Mouse (Mus musculus) heart, adult 11 months (tissue): ENCODE data around the gene Ugt1a6a.
"Not testable (repeated sequence)": the region's sequence is repeated elsewhere in the genome, so short reads cannot be mapped to it uniquely, and the experiment has no call there.

Source experiments
- DNase-seq: peaks from one replicate; pipeline ENCODE4 v3.0.0; 2022

Ugt1a6a gene

DNA sequence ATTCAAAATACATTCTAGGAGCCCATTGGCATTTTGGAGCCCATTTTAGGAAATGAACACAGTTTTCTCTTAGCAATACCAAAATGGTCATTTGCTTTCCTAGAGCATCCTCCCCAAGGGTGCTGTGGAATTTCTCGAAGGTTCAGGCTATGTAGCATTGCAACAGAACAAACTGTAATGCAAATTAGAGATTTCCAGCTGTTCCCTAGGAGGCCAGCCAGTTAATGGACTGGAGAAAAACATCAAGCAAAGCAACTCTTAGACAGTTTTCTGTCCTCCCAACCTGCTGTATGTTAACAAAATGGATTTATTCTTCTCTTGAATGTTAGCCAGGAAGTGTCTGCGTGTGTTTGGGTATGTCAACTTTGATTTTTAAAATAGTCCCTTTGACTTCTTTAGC is 2.0 kb downstream of the Ugt1a6a start:
- no peak for DNase-seq

DNA sequence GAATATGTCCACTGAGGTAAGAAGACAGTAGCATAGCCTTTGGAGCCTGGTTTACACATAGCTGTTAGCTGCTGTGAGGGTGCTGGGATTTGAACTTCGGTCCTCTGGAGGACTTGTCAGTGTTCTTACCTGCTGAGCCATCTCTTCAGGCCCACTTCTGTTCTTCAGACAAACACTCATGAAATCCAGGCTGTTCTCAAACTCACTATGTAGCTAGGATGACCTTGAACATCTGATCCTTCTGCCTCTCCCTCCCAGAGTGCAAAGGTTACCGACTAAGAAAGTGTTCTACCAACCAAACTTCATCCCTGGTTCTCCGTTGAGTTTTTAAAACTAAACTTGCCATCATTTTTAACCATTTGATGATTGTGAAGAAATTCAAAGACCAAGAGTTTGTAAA is 2.7 kb downstream of the Ugt1a6a start:
- no peak for DNase-seq

DNA sequence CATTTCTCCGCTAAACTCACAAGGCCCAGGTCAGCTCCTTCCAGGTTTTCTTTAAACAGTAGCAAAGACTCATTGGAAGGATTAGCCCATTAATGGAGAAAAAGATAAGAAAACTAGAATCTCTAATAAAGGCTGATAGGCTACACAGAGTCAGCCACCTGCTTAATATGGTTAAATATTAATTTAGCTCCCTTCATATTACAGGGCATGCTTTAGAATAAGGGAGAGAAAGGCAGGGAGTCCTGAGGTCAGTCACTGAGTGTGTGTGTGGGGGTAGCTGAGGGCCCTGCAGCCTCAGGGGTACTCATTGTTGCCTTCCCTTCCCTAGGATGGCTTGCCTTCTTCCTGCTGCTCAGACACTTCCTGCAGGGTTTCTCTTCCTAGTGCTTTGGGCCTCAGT is 3.5 kb downstream of the Ugt1a6a start:
- DNase-seq = no peak

DNA sequence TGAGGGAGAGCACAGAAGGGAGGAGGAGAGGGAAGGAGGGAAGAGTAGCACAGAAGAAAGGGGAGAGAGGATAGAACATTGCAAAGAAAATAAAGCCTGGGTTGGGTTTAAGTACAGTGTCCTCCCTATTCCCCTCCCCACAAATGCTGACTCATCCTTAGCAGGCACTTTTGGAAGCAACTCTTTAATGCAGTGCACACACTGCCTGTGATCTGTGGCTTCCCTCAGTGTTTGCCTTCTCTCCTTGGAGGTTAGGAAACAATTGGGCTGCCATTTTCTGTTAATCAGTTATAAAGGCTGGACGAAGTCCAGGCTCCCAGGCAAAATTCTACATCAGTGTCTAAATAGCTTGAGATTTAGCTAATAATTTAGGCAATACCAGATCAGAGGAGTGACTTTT is 5.9 kb downstream of the Ugt1a6a start:
- not testable (repeated sequence) for DNase-seq

DNA sequence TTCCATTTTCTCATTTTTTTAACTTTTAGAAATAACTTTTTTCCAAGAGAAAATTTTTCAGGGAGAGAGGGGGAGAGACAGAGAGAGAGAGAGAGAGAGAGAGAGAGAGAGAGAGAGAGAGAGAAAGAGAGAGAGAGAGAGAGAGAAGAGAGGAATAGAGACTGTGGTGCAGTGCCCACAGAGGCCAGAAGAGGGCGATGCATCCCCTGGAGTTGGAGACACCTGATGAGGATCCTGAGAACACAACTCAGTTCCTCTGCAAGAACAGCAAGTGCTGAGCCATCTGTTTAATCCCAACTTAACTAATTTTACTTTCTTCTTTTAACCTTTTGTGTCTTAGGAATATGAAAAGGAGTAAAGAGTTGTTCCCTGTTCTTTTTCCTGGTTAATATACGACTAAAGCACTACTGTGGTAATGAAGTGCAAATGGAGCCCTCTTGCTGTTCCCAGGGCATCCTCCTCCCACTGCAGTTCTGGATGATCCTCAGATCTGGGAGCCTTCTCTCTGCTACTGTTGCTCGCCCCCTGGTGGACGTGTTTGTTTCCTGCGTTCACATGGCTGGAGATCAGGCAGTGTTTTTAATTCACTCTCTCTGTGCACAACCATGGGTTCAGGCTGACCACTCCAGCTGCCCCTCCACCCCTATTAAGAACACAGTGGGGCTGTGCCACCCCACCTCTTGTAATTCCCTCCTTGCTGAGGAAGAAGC is 9.5 kb downstream of the Ugt1a6a start:
- DNase-seq = peak; percentile 89

DNA sequence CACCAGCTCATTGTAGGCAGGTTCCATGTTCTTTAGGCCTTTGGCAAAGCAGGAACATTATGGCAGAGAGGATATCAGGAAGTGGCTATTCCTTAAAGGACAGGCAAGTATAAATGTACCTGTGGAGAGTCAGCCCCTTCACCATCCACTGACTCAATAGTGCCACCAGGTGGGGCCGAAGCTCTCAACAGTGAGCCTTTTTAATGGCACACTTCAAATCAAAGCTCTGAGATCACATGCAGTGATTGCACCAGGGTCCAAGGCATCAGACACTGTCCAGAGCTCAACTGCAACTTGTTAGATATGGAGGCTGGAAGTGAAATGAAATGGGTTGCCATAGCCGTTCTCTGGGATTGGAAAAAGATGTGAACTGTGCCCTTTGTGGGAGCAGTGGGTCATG is 10.7 kb downstream of the Ugt1a6a start:
- not testable (repeated sequence) for DNase-seq

DNA sequence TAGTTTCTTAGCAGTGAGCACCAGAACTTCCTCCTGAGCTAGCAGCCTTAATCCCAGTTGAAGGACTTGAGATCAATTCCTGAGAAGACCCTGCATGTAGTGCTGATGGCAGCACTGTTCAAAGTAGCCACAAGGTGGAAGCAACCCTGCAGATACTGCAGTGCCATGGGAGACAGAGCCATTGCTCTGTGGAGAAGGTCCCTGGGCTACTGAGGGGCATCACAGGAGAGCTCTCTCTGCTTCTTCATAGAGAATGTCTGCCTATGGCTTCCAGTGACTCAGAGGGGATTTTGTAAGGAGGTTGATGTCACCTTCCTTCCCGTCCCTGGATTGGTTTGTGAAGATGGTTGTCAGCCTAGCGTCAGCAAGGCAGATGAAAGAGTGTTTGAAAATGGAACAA is 15.5 kb downstream of the Ugt1a6a start:
- not testable (repeated sequence) for DNase-seq

DNA sequence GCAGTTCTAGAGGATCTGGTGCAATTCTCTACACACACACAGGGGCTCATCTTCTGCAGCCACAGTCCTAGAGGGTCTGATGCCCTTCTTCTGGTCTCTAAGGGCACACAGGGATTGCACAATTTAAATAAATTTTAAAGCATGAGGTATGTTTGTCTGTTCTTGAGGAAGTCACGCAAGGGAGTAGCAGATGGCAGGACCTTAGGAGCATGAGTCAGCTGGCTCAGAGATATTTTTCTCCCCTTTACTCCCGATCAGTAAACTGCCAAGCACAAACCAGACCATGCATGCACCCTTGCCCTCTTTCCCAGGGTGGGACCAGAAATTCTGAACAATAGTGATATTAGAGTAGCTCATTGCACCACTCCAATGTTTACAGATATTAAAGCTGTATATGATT is 23.8 kb downstream of the Ugt1a6a start:
- DNase-seq = no peak

DNA sequence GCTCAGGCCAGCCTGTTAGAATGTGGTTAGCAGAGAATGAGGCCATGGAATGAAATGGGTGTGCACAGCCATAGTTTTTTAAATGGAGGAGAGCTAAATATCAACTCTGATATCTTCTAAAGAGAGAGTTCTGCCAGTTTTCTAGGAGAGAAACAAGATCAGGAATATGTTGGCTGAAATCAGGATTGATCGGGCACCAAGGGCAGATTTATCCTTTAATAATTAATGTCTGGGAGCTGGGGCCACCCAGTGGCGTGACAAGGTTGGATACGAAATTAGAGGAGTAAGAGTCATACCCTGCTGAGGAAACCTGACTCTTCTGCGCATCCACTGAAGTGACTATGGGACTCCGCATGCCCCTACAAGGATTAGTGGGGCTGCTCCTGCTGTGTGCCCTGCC is 31.1 kb downstream of the Ugt1a6a start, which contains the start of gene Ugt1a5:
TSS of gene Ugt1a5 (plus strand) at position 302 of the 400 bp plus-strand sequence.
- DNase-seq = no peak

DNA sequence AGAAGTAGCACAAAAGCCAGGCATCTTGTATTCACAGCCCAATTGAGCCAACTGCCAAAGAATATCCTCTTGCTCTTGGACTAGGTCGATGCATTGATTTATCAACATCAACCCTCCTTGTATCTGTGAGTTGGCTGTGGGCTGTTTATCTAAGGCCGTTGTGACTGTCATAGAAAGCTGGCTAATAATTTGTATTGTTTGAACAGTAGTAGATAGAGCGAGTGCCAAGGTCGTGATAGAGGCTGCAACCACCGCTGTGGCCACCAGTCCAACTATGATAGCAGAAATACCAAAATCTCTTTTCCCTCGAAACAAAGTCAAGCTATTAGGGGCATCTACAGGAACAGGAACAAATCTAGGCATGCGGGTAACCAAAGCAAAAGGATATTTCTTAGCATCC is 37.6 kb downstream of the Ugt1a6a start:
- not testable (repeated sequence) for DNase-seq

DNA sequence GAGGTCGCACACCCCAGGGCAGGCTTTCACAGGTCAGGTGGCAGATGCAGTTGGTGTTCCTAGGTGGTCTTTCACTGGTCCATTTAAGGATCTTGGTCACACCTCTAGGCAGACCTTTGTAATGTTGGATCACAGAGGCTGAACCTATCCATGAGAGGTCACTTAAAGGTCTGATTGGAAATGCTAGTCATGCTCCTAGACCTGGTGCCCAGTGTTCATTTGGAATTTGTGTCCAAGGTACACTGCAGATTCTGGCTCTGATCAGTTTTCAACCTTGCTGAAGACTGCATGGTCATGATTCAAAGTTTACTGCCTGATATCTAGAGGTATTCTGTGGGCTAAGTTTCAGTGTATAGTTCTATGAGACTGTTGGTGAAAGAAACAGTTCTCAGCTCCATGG is 45.0 kb downstream of the Ugt1a6a start:
- DNase-seq = peak; percentile 41

DNA sequence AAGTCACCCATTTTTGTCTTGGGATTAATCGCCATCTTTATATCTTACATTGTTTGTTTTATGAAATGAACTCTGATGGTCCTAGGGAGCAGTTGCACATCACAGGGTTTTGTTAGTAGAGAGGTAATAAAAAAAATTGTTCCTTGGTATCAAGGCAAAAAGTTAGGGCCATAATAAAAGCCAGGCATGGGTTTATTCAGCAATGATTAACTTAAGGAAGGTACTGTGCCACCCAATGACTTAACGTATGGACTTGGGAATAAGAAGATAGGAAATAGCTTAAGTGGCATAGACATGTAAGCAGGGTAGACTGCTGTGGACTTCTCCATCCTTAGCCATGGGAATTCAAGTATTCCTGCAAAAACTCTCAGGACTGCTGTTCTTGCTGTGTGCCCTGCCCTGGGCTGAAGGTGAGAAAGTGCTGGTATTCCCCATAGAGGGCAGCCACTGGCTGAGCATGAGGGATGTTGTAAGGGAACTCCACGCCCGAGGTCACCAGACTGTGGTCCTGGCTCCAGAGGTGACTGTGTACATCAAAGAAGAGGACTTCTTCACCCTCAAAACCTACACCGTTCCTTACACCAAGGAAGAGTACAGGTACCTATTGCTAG is 51.8 kb downstream of the Ugt1a6a start:
- DNase-seq = peak; percentile 55

DNA sequence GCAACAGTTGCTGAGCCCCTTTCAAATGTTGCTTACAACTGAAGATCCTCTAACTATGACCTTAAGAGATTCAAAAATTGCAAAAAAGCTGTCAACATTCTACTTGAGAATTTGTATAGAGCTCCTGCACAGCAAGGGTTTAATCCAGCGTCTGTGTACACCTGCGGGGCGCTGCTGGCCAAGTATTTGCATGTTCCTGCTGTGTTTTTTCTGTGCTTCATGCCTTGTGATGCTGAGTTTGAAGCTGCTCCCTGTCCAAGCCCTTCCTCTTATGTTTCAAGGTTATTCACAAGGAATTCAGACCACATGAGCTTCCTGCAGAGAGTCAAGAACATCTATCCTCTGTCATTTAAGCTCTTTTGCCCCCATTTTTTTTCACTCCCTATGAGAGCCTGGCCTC is 57.5 kb downstream of the Ugt1a6a start:
- DNase-seq = peak; percentile 83

DNA sequence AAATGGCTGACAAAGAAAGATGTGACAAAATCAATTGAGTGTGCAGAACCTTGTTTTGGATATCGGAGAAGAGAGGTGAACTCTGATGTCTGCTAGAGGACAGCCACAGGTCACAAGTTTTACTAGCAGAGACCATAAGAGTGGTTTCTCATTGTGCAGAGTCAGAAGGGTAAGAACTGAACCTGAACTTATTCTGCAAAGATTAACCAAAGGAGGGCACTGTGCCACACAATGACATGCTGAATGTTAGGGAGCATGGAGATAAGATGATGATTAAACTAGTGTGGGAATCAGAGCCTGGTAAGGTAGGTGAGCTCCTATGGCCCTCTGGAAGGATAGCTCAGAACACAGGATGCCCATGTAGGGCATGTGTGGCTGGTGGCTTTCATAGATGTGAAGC is 61.1 kb downstream of the Ugt1a6a start:
- DNase-seq = peak; percentile 45

DNA sequence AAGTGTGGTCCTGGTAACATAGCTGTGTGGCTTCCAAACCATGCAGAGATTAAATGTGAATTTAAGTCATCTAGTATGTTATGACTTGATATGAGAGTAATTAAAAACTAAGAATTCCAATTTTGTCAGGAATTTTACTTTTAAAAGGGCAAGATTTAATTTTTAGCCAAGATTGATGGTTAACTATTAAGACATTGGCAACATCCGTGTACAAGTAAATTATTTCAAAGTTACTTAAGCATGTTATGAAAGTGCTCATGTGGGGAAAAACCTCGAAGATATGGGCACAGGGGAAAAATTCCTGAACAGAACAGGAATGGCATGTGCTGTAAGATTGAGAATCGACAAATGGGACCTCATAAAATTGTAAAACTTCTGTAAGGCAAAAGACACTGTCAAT is 62.8 kb downstream of the Ugt1a6a start:
- peak; percentile 22 for DNase-seq

DNA sequence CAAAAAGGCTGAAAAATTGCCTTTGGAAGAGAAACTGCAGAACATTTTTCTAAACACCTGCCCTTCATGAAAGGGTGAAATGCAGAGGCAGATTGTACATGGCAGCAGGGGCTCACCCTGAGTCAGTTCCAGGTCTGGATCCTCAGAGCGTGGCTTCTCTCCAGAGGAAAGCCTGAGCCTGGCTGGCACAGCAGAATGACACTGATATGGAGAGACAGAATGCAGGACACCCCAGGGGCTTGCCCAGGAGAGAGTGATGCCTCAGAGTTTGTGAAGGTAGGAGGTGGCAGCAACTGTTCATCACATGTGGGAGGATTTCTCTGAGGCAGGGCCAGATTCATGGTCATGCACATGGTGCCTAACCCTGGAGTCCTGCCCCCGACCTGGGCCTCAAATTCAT is 65.4 kb downstream of the Ugt1a6a start:
- DNase-seq = peak; percentile 80

DNA sequence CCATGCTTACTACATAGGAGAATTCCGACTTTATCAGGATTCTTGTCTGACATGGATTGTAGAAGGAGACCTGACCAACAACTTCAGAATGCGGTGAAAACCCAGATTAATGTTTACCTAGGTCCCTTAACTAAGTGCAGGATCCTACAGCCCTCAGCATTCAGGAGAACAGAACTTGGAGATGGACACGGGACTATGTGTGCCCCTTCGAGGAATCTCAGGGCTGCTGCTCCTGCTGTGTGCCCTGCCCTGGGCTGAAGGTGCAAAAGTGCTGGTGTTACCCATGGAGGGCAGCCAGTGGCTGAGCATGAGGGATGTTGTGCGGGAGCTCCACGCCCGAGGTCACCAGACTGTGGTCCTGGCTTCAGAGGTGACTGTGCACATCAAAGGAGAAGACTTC is 65.8 kb downstream of the Ugt1a6a start, which contains the start of gene Ugt1a2:
TSS of gene Ugt1a2 (plus strand) at position 146 of the 400 bp plus-strand sequence.
- DNase-seq = peak; percentile 70

DNA sequence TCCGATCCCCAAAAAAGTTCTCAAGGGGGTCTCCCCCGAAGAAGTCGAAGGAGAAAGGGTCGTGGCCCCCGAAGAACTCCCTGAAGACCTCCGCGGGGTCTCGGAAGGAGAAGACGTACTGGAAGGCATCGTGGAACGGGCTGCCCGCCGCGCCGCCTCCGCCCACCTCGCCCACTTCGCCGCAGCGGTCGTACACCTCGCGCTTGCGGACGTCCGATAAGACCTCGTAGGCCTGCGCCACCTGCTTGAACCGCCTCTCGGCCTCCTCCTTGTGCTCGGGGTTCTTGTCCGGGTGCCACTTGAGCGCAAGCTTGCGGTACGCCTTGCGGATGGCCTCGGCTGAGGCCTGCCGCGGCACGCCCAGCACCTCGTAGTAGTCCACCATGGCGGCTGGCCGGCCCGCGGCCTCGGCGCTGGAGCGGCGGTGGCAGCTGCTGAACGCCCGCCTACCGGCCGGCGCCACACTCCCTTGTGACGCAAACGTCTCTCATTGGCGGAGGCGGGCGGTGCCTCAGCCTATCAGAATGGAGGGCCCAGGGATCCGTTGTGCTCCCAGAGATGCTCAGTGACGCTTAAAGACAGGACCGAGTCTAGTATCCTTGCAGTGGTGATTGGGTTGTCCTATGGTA is 70.8 kb downstream of the Ugt1a6a start, which contains the start of gene Dnajb3:
TSS of gene Dnajb3 (minus strand) at position 489 of the 629 bp plus-strand sequence.
- peak; percentile 98 for DNase-seq

DNA sequence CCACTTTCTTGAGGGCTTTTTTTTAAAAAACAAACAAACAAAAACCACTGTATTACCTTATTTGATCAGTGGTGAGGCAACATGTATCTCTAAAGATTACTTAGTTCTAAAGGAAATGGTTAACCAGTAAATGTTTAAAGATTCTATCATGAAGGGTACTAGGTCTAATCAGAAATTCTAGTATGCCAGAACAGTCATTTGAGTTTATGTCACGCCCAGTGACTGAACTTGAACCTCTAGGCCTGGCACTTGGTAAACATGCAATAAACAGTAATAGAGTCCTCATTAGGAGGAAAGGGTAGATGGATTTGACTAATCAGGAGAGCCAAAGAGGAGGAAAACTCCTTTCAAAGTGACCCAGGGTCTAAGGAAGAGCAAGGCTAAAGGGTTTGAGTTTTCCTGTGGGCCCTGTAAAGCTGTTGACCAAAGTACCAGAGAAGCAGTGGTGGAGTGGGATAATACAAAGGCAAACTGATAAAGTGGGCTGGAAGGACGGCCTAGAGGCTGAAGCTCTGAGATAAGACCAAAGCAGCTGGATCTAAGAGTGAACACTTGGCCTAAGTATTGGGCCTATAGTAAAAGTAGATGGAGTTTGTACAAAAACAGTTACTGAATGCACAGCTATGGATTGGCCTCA is 72.4 kb downstream of the Ugt1a6a start:
- DNase-seq = peak; percentile 19

DNA sequence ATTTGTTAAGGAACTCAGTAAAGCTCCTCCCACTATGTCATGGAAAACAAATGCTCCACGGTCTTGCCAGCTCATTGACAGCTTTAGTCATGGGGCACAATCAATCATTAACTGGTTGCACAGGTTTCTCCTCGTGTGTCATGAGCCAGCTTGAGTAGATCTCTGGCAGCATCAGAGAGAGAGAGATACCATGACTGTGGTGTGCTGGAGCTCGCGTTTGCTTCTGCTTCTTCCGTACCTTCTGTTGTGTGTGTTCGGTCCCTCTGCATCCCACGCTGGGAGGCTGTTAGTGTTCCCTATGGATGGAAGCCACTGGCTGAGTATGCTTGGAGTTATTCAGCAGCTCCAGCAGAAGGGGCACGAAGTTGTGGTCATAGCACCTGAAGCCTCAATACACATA is 77.2 kb downstream of the Ugt1a6a start, which contains the start of gene Ugt1a1:
TSS of gene Ugt1a1 (plus strand) at position 148 of the 400 bp plus-strand sequence.
- DNase-seq = peak; percentile 92

DNA sequence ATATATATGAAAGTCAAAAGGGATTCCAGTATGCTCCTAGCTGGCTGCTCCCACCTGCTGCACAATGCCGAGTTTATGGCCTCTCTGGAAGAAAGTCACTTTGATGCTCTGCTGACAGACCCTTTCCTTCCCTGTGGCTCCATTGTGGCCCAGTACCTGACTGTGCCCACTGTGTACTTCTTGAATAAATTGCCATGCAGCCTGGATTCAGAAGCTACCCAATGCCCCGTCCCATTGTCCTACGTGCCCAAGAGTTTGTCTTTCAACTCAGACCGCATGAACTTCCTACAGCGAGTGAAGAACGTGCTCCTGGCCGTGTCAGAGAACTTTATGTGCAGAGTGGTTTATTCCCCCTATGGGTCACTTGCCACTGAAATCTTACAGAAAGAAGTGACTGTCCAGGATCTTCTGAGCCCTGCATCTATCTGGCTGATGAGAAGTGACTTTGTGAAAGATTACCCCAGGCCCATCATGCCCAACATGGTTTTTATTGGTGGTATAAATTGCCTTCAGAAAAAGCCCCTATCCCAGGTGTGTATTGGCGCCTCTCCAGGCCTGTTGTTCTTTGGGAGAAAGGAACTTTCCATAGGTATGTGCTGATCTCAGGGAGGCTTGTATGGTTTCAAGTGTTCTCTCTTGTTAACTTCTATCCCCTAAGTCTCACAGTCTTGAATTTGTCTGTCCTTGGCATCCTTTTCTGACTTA is 77.9 kb downstream of the Ugt1a6a start:
- peak; percentile 89 for DNase-seq

DNA sequence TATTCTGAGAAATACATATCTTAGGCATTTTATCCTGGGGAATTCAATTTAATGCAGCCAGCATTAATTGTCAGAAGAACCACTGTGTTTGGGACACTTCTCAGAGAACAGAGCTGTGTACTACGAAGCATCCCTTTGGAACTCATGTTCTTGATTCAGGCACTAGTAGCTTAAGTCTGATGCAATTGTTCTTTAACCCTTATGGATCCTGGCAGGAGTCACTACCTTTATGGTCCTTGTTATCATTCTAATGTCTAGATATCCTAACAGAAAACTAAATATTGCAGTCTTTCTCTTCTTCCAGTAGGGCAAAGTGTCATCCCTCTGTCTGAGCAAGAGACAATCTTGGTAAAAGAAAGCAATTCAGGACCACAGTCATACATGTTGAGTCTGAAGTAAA is 78.5 kb downstream of the Ugt1a6a start:
- DNase-seq = no peak
